In the genomic region with DNA sequence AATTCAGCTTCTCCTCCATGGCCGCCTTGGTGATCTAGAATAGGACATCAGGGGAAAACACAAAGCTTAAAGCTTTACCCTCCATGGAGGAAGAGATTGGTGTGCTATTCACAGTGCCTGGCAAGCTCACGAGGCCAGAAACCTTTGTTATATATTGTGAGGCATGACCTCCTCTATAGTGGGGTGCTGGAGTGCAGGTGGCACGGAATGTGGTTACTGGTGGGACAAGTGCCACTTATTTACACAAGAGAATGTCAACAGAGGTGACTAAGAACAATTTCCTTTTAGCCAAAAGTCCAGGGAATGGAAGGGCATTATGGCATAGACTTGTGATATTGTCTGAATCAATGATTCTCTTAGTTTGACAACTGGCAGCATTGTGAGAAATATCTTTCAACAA, we compare ENCODE assay signal across 32 mouse cellular contexts. TPM values are rescaled to one million over a fixed set of nuclear protein-coding genes. Genes with fewer than 3 reads are reported as not detected.
DNase-seq lines count a peak whose midpoint lies in the region; ATAC-seq and TF ChIP-seq lines count a peak whose summit lies in the region.
"Had no signal": no experiment of that assay in that cellular context is flagged by ENCODE, and none has a peak within 500 bp of the region (broad histone marks: within the 10 kb centered on the region; RNA-seq: fewer than 3 reads in every experiment).

No protein-coding gene starts in this region.

- no peaks in the 10 kb centered on the region for H3K27me3 ChIP-seq in lung, embryonic 14.5 days (ENCODE audit: insufficient read depth, low read length)
- H3K27me3 ChIP-seq in stomach, postnatal 0 days (ENCODE audit: control insufficient read depth, insufficient read depth, low read length) = no peaks in the 10 kb centered on the region
- H3K27me3 ChIP-seq: CH12.LX; embryonic facial prominence, embryonic 12.5 days; embryonic facial prominence, embryonic 15.5 days; heart, embryonic 12.5 days; heart, embryonic 15.5 days; hindbrain, embryonic 13.5 days had no signal

- no peaks in the 10 kb centered on the region for H3K9me3 ChIP-seq in lung, embryonic 14.5 days (ENCODE audit: low read depth, low read length)
- H3K9me3 ChIP-seq in stomach, postnatal 0 days (ENCODE audit: control insufficient read depth, low read length) = no peaks in the 10 kb centered on the region
- H3K9me3 ChIP-seq: embryonic facial prominence, embryonic 12.5 days; embryonic facial prominence, embryonic 15.5 days; G1E; heart, embryonic 12.5 days; heart, embryonic 15.5 days; hindbrain, embryonic 10.5 days; hindbrain, embryonic 13.5 days had no signal

- DNase-seq in lung, embryonic 14.5 days = peak; percentile 7
- no peak for DNase-seq in lung, postnatal 14 days
- peak; percentile 20 for DNase-seq in urinary bladder, postnatal 14 days (ENCODE audit: low spot score)
- no peak for DNase-seq in urinary bladder, postnatal 36 days (ENCODE audit: low spot score in 2 of 2)
- peak; percentile 50 for DNase-seq in stomach, postnatal 0 days (ENCODE audit: low spot score)
- DNase-seq in layer of hippocampus, postnatal 10 days (ENCODE audit: low spot score in 2 of 2) = no peak
- DNase-seq: adrenal gland, adult 2 months; adrenal gland, postnatal 14 days; B cell, adult 2 months; cerebellum, adult 11 months; cerebellum, adult 2 months; cerebellum, adult 9-11 months; cerebellum, postnatal 25 days; forebrain, postnatal 0 days; gastrocnemius, adult 2 months; gastrocnemius, postnatal 14 days; heart, postnatal 10 days; heart, postnatal 36 days had no signal

- TF ChIP-seq CTCF in lung, embryonic 14.5 days (IDR thresholded peaks at IDR 0.05; ENCODE audit: low read depth) = no peak
- no peak for TF ChIP-seq CTCF in stomach, postnatal 0 days (IDR thresholded peaks at IDR 0.05; ENCODE audit: low read depth)

- TF ChIP-seq EP300 in stomach, postnatal 0 days (optimal IDR thresholded peaks at IDR 0.05) = no peak

- peaks cover 82% of the 10 kb centered on the region for H3K36me3 ChIP-seq in lung, embryonic 14.5 days (ENCODE audit: insufficient read depth)
- peaks cover 39% of the 10 kb centered on the region for H3K36me3 ChIP-seq in stomach, postnatal 0 days (ENCODE audit: control insufficient read depth, insufficient read depth, low read length)

- no peak overlapping the region for H3K4me3 ChIP-seq in lung, embryonic 14.5 days (ENCODE audit: low read depth, low read length)
- H3K4me3 ChIP-seq in stomach, postnatal 0 days (ENCODE audit: low read depth, low read length) = no peak overlapping the region
- H3K4me3 ChIP-seq: embryonic facial prominence, embryonic 12.5 days; embryonic facial prominence, embryonic 15.5 days; gastrocnemius, adult 2 months; heart, embryonic 12.5 days; heart, embryonic 15.5 days; hindbrain, embryonic 10.5 days; hindbrain, embryonic 13.5 days had no signal

- no peak overlapping the region for H3K27ac ChIP-seq in lung, embryonic 14.5 days (ENCODE audit: low read depth)
- peak overlapping the region; percentile 71 for H3K27ac ChIP-seq in stomach, postnatal 0 days (replicated peaks)
- H3K27ac ChIP-seq: embryonic facial prominence, embryonic 12.5 days; embryonic facial prominence, embryonic 15.5 days; gastrocnemius, adult 2 months; heart, embryonic 15.5 days; hindbrain, embryonic 10.5 days; hindbrain, embryonic 13.5 days had no signal

- H3K9ac ChIP-seq in lung, embryonic 14.5 days = no peak overlapping the region
- no peak overlapping the region for H3K9ac ChIP-seq in stomach, postnatal 0 days (ENCODE audit: low read length)
- H3K9ac ChIP-seq: embryonic facial prominence, embryonic 12.5 days; embryonic facial prominence, embryonic 15.5 days; forebrain, postnatal 0 days; heart, embryonic 12.5 days; heart, embryonic 15.5 days; hindbrain, embryonic 13.5 days had no signal

- H3K4me1 ChIP-seq in lung, embryonic 14.5 days (ENCODE audit: insufficient read depth) = no peaks in the 10 kb centered on the region
- H3K4me1 ChIP-seq in stomach, postnatal 0 days (replicated peaks; ENCODE audit: control insufficient read depth, insufficient read depth) = no peaks in the 10 kb centered on the region
- H3K4me1 ChIP-seq: embryonic facial prominence, embryonic 12.5 days; embryonic facial prominence, embryonic 15.5 days; heart, embryonic 12.5 days; heart, embryonic 15.5 days; hindbrain, embryonic 10.5 days; hindbrain, embryonic 13.5 days had no signal

- no peak overlapping the region for H3K4me2 ChIP-seq in lung, embryonic 14.5 days
- H3K4me2 ChIP-seq in stomach, postnatal 0 days (replicated peaks; ENCODE audit: low read depth) = no peak overlapping the region
- H3K4me2 ChIP-seq: embryonic facial prominence, embryonic 12.5 days; embryonic facial prominence, embryonic 15.5 days; heart, embryonic 12.5 days; heart, embryonic 15.5 days; hindbrain, embryonic 13.5 days had no signal

- 79% methylated on average over 3 of the region's 3 CpGs for WGBS in lung, embryonic 14.5 days
- WGBS in stomach, postnatal 0 days = 64% methylated on average over 3 of the region's 3 CpGs

- peak; percentile 65; the same call in 1 of the 2 replicates for ATAC-seq in lung, embryonic 14.5 days (ENCODE audit: insufficient read depth)
- peak; percentile 90 for ATAC-seq in stomach, postnatal 0 days (ENCODE audit: low FRiP score, low TSS enrichment)
- ATAC-seq: forebrain, embryonic 14.5 days; forebrain, postnatal 0 days; hindbrain, embryonic 16.5 days had no signal

RNA-seq across cellular contexts. Expression of a gene that starts 20.4 kb away (rescaled TPM):
- 0.25 and 0.28 TPM in 2 replicates for polyA plus RNA-seq in lung, embryonic 14.5 days (2014; fragmentation: Nextera tagmentation; extraction: Ambion mirVana)
- 0.41 and 0.44 TPM in 2 replicates for polyA plus RNA-seq in stomach, postnatal 0 days (2015; fragmentation: Nextera tagmentation; extraction: Ambion mirVana)
- total RNA-seq in layer of hippocampus, postnatal 10 days (2021) = not detected
- total RNA-seq: adrenal gland, postnatal 14 days; adrenal gland, postnatal 4 days; forebrain, postnatal 0 days; gastrocnemius, postnatal 4 days; heart, postnatal 10 days; heart, postnatal 36 days had no signal
- polyA plus RNA-seq: forebrain, postnatal 0 days; G1E; hindbrain, embryonic 10.5 days had no signal

RNA-seq across cellular contexts. Expression of a gene that starts 25.1 kb away (rescaled TPM):
- 12.6 and 12.9 TPM in 2 replicates for polyA plus RNA-seq in lung, embryonic 14.5 days (2014; fragmentation: Nextera tagmentation; extraction: Ambion mirVana)
- polyA plus RNA-seq in stomach, postnatal 0 days (2015; fragmentation: Nextera tagmentation; extraction: Ambion mirVana) = 6.8 and 6.9 TPM in 2 replicates
- total RNA-seq in layer of hippocampus, postnatal 10 days (2021) = 10 to 100 TPM; 18.6 to 25.1 TPM

RNA-seq across cellular contexts. Expression of a gene that starts 35.2 kb away (rescaled TPM):
- polyA plus RNA-seq in lung, embryonic 14.5 days (2014; fragmentation: Nextera tagmentation; extraction: Ambion mirVana) = not detected in 2 replicates
- 0.02 and 0.04 TPM in 2 replicates for polyA plus RNA-seq in stomach, postnatal 0 days (2015; fragmentation: Nextera tagmentation; extraction: Ambion mirVana)
- not detected for total RNA-seq in layer of hippocampus, postnatal 10 days (2021)
- total RNA-seq: common myeloid progenitor, adult 5-6 weeks; forebrain, postnatal 0 days; gastrocnemius, adult 2 months; gastrocnemius, postnatal 14 days; gastrocnemius, postnatal 4 days; heart, postnatal 10 days; heart, postnatal 36 days had no signal
- polyA plus RNA-seq: cerebellum, adult 2 months; embryonic facial prominence, embryonic 12.5 days; frontal cortex, adult 2 months; G1E; heart, embryonic 12.5 days; heart, embryonic 15.5 days had no signal

Comparison
In these comparisons a context has a peak if more than half of its experiments do, and no peak if none do; other contexts are left out.
1. DNase-seq: peak in lung, embryonic 14.5 days (single experiment), urinary bladder, postnatal 14 days (single experiment) and stomach, postnatal 0 days (single experiment); none in lung, postnatal 14 days (single experiment), urinary bladder, postnatal 36 days (0 of 2) and layer of hippocampus, postnatal 10 days (0 of 2).